Mouse (Mus musculus) adrenal gland, adult 8-10 months (tissue): ENCODE results near the gene Ralgapa2. TPM values are rescaled to one million over a fixed set of nuclear protein-coding genes. Genes with fewer than 3 reads are reported as not detected.

Experiments used
- DNase-seq: peaks from one replicate; pipeline ENCODE4 v3.0.0; 2022
- total RNA-seq, 4 experiments: library from RNA; stranded (reverse); gene quantifications; 2 replicates each; pipeline ENCODE4 v1.2.4; 2022

Ralgapa2 gene
- total RNA-seq, 4 experiments from 2014 or later = 17.8 to 27.6 (median 24.6) TPM

- no peak for DNase-seq
Measured at GRCm38 (mm10) chr2:146426321-146426720, 85.8 kb downstream of the Ralgapa2 start.

DNA sequence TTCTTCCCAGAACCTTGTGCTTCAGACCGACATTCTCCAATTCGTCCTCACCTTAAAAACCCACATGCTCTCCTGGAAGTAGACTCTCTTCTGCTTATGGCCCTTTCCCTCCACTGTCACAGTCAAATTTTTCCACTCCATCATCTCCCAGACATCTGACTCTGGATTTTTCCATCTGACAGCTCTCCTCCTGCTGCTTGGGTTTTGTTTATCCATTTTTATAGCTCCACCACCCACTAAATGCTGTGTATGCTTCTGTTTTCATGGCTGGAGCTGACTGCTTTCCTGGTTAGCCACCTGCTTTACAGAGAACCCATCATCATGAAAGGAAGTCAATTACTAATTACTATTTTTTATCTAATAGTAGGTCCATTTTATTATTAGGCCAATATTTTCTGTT, 86.9 kb downstream of the Ralgapa2 start:
- no peak for DNase-seq

DNA sequence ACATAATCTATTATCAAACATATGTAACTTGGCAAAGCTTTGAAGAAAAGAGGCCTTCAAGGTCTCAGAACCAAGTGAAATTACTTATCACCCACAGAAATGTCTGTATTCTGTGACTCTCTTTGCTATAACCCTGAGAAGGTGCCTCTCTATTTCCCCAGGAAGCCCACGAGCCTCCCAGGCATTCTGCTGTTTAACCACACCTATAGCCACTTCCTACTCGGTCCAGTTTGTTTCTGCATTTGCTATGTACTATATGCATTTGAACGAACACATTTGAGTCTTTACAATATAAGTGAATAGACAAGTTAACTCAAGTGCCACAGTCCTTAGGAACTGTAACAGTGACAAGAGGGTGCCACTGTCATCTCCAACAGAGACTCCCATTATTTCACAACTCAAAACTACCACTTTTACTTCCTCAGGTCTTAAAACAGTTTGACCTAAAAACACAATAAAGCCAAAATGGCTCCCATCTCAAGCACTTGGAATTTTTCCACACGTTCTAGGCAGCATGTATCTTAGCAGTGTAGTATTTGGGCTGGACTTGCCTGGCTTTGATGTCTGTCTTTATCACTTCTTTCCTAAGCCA, 88.3 kb downstream of the Ralgapa2 start:
- DNase-seq = no peak

- no peak for DNase-seq
Measured at GRCm38 (mm10) chr2:146423032-146423691, 89.0 kb downstream of the Ralgapa2 start.

DNA sequence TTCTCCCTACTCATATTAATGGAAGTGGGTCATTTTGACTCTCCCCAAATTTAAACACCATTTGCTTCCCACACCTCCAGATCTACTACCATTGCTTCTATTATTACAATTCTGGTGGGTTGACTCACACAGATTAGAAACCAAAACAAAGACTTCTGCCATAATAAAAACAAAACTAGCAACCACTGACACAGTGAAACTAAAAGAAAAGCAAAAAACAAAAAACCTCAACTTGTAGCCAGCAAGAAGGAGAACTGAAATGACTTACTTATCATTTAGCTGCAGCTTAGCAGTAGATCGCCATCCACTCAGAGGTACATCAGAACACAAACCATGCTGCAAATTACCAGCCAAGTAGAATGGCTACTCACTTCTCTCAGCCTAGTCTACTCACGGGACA, 95.9 kb downstream of the Ralgapa2 start:
- DNase-seq = no peak

- no peak for DNase-seq
Measured at GRCm38 (mm10) chr2:146414484-146415291, 97.5 kb downstream of the Ralgapa2 start.

DNA sequence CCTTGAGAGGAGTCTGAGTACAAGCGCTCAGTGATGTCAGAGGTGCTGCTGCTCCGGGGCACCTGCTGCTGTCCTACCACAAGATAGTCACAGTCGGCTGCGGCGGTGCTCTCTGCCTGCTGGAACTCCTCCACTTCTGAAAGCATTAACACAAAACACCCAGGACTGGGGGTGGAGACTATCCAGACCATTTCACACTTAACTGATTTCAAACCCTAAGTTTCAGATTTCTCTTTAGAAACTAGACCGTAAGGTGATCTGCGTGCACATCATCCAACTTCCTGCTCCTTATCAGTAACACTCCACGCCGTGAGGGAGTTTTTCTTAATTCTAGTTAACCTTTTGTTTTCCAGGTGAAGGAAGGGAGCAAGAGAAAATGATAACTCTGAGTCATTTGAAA, 99.4 kb downstream of the Ralgapa2 start:
- DNase-seq = no peak

- no peak for DNase-seq
Measured at GRCm38 (mm10) chr2:146411904-146412303, 100.2 kb downstream of the Ralgapa2 start.

- DNase-seq = no peak
Measured at GRCm38 (mm10) chr2:146407078-146407477, 105.1 kb downstream of the Ralgapa2 start.

DNA sequence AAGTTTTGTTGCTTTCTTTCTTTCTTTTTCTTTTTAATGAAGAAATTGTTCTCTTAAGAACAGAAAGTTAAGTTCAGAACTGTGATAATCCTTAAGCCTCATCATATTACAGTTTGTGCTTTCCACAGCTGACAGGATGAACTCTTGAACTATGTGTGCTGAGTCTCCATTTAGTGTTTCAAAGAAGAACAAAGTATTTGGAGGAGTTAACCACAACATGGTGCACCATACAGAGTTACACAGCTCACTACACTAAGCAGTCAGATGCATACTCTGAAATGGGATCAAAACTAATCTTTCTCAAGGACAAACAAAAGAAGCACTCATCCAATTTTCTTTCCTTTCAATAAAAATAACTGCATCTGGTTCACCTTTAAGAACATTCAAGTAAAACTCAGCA, 110.6 kb downstream of the Ralgapa2 start:
- no peak for DNase-seq

DNA sequence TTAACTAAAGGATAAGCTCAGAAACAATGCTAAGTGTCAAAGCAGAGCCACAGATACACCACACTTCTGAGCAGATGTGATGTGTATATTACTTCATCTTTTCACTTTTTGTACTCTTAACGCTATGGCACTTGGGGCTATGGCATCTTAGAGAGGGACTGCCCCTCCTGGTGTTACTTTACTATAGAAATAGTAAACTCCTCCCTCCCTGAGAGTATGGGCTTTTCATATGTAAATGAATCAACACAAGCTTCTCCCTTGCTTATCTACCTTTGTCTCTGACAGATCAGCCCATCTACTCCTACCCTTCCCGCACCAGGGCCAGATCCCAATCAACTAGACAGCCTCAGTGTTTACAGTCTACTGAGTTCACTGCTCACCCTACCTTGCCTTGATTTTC, 111.4 kb downstream of the Ralgapa2 start:
- no peak for DNase-seq

GRCm38 (mm10) chr2:146398211-146398865, 113.8 kb downstream of the Ralgapa2 start:
- no peak for DNase-seq

GRCm38 (mm10) chr2:146387211-146387610, 124.9 kb downstream of the Ralgapa2 start:
- no peak for DNase-seq

GRCm38 (mm10) chr2:146384582-146384981, 127.6 kb downstream of the Ralgapa2 start:
- no peak for DNase-seq

- no peak for DNase-seq
Measured at GRCm38 (mm10) chr2:146376293-146376692, 135.9 kb downstream of the Ralgapa2 start.

DNA sequence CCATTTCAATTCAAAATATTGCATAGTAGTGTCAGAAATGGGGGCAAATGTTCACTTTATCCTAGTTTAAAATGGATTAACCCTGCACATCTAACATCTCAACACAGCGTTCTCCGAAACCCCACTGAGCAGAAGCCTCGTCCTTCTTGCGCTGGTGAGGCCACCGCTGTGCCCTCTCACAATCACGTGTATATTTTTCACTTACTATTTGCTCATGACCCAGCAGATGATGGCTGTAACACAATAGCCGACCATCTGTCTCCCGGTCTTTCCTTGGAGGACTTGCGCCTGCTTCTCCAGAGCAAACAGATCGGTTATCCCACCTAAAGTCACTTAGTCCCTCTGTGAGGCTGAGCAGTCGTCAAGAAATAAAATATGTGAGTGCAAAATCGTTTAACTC, 146.0 kb downstream of the Ralgapa2 start:
- DNase-seq = no peak

DNA sequence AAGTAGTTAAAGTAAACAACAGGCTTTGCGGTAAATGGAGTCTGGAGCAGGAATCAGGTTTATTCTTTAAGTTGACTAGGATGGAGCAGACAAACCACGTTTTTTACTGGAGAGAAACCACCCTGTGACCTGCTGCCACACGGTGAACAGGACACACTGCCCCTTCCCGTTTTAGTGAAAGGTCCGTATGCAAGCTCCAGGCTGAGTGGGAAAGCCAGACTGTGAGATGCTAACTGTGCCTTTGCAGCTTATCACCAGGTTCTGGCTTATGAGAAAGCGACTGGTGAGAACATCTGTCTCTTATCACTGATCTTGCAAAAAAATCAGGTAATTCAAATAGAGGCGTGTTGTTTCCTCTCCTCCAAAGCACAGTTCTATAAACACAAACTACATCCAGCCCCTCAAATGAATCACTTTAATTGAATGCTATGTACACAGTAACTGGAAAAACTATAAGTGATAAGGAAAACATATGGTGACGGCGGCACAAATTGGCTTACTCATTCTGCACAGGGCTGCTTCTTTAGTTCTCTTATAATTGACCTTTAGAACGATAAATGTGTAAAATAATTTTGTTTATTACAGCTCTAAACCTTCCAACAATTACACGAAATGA, 146.7 kb downstream of the Ralgapa2 start:
- no peak for DNase-seq

- no peak for DNase-seq
Measured at GRCm38 (mm10) chr2:146363483-146363882, 148.7 kb downstream of the Ralgapa2 start.

- no peak for DNase-seq
Measured at GRCm38 (mm10) chr2:146362932-146363331, 149.2 kb downstream of the Ralgapa2 start.

- no peak for DNase-seq
Measured at GRCm38 (mm10) chr2:146361969-146362368, 150.2 kb downstream of the Ralgapa2 start.

- DNase-seq = no peak
Measured at GRCm38 (mm10) chr2:146361076-146361475, 151.1 kb downstream of the Ralgapa2 start.

GRCm38 (mm10) chr2:146359676-146360075, 152.5 kb downstream of the Ralgapa2 start:
- DNase-seq = no peak

DNA sequence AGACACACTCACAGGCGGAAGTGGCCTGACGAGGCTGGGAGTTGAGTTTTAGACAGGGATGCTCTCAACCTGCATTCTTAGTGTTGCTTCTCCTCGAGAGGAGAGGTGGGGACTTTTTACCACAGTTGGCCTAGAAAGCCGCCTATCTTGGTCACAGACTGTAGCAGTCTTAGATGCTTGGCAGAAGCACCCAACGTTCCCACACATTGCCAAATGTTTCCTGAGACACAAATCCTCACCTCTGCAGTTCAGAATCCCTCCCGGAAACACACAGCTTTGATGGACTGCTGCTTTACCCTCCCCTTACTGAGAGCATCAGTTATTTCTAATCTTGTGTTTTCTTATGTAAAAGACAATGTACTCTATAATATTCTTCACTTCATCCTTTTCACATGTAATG, 155.6 kb downstream of the Ralgapa2 start:
- no peak for DNase-seq
